Mouse (Mus musculus) embryo, embryonic 11.5 days (tissue): ENCODE results near the gene Bahd1.
A peak's percentile ranks its signal among the peaks of the same experiment; 100 is the strongest.

Source experiments
- DNase-seq: peaks from one replicate; pipeline ENCODE4 v3.0.0-alpha.2; 2012; ENCODE audit warnings: low read depth, low spot score

Bahd1 gene

GRCm38 (mm10) chr2:118898771-118899170, 1.4 kb upstream of the Bahd1 start:
- no peak for DNase-seq

DNA sequence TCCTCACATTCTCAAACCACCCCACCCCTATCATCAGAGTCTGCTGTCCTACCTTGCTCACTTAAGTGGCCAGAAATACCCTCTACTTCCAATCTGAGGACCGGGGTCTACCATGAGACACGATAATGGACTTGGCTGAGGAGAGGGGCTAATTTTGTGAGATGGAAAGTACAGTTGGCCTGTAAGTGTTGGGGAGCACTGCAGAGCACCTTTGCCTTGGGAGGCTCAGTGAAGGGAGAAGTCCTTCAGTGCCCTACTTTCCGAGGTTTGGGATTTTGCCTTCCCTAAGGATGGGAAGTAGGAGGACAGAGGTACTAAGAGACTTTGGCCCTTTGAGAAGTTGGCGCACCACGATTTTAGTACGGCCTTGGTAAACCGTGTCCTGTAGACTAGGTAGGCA, 871 bp upstream of the Bahd1 start:
- DNase-seq: no peak

- DNase-seq: no peak
Observed at GRCm38 (mm10) chr2:118900826-118901140, 606 bp downstream of the Bahd1 start.

DNA sequence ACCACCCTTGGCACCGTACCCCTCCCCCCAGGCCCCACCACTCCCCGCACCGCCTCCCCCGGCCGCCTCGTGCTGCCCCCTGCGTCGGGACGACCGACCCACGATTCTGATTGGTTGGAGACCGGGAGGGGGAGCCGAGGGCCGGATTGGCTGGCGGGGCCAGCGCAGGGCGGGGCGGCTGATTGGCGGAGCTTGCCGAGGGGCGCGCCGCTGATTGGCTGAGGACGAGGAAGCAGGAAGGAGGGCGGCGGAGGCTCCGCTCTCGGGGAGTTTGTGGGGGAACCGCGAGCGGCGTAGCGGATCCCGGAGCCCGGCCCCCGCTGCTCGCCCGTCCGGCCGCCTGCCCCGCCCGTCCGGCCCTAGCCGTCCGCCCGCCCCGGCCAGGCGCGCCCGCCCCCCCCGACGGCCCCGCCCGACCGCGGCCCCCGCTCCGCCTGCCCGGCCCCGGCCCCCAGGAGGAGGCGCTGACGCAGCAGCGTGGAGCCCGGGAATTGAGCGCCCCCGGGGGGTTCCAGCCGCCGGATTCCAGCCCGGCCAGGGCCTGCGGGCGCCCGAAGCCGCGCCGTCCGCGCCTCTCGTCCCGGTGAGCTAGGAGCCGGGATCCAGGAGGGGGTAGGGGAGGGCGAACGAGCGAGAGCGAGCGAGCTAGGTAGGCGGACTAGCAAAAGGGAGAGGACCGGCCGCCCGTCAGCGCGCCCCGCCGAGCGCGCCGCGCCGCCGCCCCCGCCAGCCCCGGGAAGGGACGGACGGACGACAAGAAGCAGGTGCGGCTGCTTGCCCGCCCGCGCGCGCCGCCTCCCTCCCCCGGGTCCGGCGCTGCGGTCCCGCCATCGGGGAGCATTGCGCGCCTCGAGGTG, 1.2 kb downstream of the Bahd1 start:
- peak; percentile 86 for DNase-seq

DNA sequence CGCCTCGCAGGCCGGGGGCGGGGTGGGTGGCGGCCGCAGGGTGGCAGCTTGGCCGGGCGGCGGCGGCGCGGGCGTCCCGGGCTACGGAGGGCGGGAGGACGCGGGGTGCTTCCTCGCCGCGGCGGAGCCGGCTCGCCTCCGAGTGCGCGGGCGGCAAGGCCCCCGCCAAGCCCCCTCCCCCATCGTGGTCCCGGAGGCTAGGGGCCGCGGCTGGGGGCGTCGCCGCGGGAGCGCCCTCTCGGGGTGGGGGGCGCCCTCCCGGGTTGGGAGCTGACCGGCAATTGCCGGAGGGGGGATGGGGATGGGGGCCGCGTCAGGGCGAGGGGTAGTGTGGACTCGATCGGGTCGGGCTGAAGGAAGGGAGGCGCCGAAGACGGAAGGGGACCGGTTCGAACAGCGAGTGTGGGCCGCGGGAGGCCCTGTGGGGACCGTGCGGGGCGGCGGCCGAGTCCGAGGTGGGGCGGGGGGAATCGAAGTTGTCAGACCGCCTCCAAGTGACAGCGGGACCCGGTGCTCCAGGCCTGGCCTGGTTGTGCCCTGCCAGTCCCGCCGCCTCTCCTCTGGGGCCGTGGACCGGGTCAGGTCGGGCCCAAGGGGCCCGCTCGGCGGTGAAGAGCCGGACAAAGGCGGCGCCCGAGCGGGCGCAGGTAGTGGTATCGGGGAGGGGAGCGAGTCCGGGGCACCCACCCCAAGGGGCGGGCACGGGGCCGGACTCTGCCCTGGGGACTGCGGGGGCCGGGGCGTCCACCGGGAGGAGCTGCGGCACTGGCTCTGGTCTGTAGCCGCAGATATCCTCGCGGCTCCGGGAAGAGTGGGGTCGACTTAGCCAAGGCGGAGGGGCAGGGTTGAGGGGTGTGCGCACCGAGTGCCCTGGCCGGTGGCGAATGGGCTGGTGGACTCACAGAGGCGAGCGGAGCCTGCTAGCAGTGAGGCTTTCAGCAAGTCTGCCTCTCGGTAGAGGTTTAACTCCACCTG, 2.2 kb downstream of the Bahd1 start:
- DNase-seq: no peak

DNA sequence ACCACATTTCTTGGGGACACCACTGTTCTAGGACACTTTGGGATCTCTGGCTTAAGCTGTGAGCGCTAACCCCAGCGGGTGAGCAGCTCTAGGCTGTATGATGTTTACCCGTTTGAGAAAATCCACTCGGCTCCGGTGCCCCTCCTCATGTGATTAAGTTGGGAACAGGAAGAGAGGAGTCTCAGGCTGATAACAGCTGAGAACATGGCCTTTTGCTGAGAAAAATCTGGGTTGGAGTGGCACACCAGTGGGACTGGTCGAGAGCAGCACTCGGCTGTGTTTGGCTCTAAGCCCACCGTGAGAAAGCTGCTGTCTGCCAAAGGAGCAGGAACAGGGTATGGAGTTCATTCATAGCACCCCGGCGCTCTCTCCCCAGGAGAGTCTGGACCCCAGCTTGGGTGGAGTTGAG, 3.2 kb downstream of the Bahd1 start:
- no peak for DNase-seq

- DNase-seq: no peak
Observed at GRCm38 (mm10) chr2:118905433-118906117, 5.4 kb downstream of the Bahd1 start.

DNA sequence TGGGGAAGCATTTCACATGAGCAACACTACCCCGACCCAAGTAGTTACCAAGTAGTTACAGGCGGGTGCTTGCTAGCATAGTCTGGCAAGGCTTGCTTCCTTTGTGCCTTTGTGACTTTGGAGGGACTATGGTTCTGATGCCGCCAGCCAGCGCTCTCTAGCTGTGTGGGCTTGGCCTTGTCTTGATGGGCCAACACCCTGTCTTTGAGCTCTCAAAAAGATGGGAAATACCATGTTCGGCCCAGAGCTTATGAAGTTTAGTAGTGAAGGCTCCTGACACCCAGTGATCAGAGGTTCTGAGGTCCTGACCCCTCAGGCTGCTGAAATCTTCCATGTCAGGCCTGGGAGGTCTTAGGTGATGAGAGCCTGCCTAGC, 5.9 kb downstream of the Bahd1 start:
- no peak for DNase-seq

- DNase-seq: no peak
Observed at GRCm38 (mm10) chr2:118907781-118908180, 7.6 kb downstream of the Bahd1 start.

- DNase-seq: no peak
Observed at GRCm38 (mm10) chr2:118909151-118909550, 9.0 kb downstream of the Bahd1 start.

- no peak for DNase-seq
Observed at GRCm38 (mm10) chr2:118910605-118911278, 10.6 kb downstream of the Bahd1 start.

- DNase-seq: no peak
Observed at GRCm38 (mm10) chr2:118912706-118913105, 12.5 kb downstream of the Bahd1 start.

GRCm38 (mm10) chr2:118913551-118914276, 13.5 kb downstream of the Bahd1 start:
- no peak for DNase-seq

DNA sequence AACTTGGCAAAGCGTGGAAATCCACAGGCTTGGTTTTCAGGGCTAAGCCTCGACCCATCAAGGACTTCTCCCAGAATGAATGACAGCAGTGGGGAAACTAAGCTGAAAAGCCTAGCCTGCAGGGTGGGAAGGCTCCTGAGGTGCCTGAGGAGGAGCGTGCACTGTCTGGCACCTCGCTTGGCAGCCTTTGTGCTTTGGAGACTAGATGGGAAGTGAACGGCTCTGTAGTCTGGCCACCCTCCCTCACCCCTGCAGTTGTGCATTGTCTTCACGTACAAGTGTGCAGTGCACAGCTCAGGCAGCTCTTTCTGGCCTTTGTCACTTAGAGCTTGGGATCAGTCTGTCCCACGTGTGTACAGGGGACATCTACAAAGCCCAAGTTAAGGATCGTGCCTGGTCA, 14.5 kb downstream of the Bahd1 start:
- DNase-seq: no peak

DNA sequence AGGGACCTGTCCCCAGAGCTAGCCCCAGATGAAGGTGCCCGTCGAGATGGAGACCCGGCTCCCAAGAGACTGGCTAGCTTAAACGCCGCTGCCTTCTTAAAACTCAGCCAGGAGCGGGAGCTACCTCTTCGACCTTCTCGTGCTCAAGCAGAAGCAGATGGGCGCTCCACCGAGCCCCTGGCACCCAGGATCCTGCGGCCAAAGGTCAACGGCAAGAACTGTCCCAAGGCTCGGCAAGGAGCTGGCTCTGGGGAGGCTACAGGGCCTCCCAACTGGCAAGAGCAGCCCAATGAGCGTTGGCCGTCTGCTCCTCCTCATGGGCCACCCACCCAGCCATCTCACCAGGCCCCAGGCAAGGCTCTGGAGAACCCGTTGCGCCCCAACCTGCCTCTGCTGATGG, 16.3 kb downstream of the Bahd1 start:
- no peak for DNase-seq

DNA sequence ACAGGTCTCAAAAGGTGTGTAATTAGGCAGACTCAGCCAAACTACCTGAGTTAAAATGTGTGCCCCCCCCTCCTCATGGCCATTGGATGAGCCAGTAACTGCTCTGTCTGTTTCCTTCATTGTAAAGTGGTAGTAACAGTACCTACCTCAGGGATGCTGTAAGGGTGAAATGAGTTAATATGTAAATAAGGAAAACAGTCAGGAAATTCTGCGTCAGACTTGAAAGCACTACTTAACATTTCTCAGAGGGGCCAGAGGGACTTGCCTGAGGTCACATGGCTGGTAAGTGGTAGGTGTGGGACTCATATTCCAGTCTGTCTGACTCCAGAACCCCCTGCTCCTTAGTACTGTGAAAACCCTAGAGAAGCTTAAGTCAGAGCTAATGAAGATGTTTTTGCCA, 18.4 kb downstream of the Bahd1 start:
- no peak for DNase-seq

DNA sequence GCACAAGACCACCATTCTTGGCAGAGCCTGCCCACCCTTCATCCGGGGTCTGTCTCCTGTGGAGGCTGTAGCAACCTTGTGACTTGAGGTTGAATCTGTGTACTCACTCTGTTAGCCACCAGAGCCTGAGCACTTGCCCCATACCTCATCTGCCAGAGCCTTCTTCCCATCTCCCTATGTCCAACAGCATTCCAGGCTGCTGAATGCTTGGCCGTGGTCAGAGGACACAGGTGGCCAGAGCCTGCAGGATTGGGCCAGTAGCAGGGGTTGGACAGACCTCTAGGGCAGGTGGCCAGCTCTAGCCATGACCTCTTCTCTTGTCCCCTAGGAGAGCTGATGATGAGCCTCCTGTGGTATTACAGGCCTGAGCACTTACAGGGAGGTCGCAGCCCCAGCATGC, 20.3 kb downstream of the Bahd1 start:
- no peak for DNase-seq

GRCm38 (mm10) chr2:118925952-118926351, 25.8 kb downstream of the Bahd1 start:
- DNase-seq: no peak

DNA sequence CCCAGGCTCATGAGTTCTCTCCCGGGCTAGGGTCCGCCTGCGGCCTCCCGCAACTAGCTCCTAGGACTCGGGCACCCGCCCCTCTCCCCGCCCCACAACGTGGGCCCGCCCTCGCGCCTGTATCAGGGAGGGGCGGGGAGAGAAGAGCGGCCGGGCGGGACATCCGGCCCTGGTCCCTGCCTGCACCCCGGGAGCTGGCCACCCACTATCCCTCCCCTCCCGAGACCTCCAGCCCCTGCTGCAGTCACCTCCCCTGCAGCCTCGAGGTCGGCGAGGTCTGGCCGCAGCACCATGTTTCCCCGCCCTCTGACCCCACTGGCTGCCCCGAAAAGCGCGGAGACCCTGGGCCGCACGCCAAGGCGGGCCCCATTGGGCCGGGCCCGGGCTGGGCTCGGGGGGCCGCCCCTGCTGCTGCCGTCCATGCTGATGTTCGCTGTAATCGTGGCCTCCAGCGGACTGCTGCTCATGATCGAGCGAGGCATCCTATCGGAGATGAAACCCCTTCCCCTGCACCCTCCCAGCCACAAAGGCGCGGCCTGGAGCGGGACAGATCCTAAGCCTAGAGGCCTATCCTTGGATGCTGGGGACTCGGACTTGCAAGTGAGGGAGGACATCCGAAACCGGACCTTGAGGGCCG, 26.3 kb downstream of the Bahd1 start, which contains the start of gene Chst14:
Gene Chst14, plus strand, starts transcription at position 136 of the 637 bp plus-strand sequence.
- peak; percentile 63 for DNase-seq

DNA sequence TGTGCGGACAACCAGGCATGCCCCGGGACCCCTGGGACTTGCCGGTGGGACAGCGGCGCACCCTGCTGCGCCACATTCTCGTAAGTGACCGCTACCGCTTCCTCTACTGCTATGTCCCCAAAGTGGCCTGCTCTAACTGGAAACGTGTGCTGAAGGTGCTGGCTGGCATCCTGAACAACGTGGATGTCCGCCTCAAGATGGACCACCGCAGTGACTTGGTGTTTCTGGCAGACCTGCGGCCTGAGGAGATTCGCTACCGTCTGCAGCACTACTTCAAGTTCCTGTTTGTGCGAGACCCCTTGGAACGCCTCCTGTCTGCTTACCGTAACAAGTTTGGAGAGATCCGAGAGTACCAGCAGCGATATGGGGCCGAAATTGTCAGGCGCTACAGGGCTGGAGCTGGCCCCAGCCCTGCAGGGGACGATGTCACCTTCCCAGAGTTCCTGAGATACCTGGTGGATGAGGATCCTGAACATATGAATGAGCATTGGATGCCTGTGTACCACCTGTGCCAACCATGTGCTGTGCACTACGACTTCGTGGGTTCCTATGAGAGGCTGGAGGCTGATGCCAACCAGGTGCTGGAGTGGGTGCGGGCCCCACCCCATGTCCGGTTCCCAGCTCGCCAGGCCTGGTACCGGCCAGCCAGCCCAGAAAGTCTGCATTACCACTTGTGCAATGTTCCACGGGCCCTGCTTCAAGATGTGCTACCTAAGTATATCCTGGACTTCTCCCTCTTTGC, 27.0 kb downstream of the Bahd1 start:
- no peak for DNase-seq
